Mouse (Mus musculus): ENCODE measurements around the gene Gpa33. TPM values are rescaled to one million over a fixed set of nuclear protein-coding genes. Genes with fewer than 3 reads are reported as not detected.

Gene Gpa33
- polyA plus RNA-seq, 1 experiment from 2014 or later, result not detected

- WGBS (ENCODE audit: insufficient replicate concordance), result 80% methylated on average over 7 of the region's 7 CpGs
- no peak for ATAC-seq (replicated peaks; ENCODE audit: insufficient number of reproducible peaks, low FRiP score, low TSS enrichment)
- Histone ChIP-seq H3K4me3 (ENCODE audit: low read depth, low read length) (no peak overlapping the region), H3K4me1 (ENCODE audit: control insufficient read depth, insufficient read depth, low read length) (0 out of 2 replicates have a peak, but pooled peaks cover 3% of the 10 kb centered on the region), H3K27me3 (ENCODE audit: control insufficient read depth, insufficient read depth, low read length) (no peaks in the 10 kb centered on the region), H3K36me3 (ENCODE audit: control insufficient read depth, insufficient read depth, low read length) (no peaks in the 10 kb centered on the region), H3K9me3 (replicated peaks; ENCODE audit: control insufficient read depth, low read length) (no peaks in the 10 kb centered on the region), H3K27ac (ENCODE audit: low read depth, low read length) (no peak overlapping the region), H3K4me2 (no peak overlapping the region), H3K9ac (ENCODE audit: low read depth, low read length) (no peak overlapping the region)
These were observed 51.5 kb downstream of the Gpa33 start for GRCm38 (mm10) chr1:166181510-166181909.

- H3K4me3 ChIP-seq (ENCODE audit: low read depth, low read length), result no peak overlapping the region
- no peaks in the 10 kb centered on the region for H3K36me3 ChIP-seq (ENCODE audit: control insufficient read depth, insufficient read depth, low read length)
- no peaks in the 10 kb centered on the region for H3K27me3 ChIP-seq (ENCODE audit: control insufficient read depth, insufficient read depth, low read length)
- no peak for ATAC-seq (replicated peaks; ENCODE audit: insufficient number of reproducible peaks, low FRiP score, low TSS enrichment)
- H3K4me1 ChIP-seq (ENCODE audit: control insufficient read depth, insufficient read depth, low read length), result 0 out of 2 replicates have a peak, but pooled peaks cover 3% of the 10 kb centered on the region
- H3K9ac ChIP-seq (ENCODE audit: low read depth, low read length), result no peak overlapping the region
- H3K27ac ChIP-seq (ENCODE audit: low read depth, low read length), result no peak overlapping the region
- 77% methylated on average over 10 of the region's 10 CpGs for WGBS (ENCODE audit: insufficient replicate concordance)
- H3K4me2 ChIP-seq, result no peak overlapping the region
- no peaks in the 10 kb centered on the region for H3K9me3 ChIP-seq (replicated peaks; ENCODE audit: control insufficient read depth, low read length)
These were observed 53.1 kb downstream of the Gpa33 start for GRCm38 (mm10) chr1:166182952-166183627.

DNA sequence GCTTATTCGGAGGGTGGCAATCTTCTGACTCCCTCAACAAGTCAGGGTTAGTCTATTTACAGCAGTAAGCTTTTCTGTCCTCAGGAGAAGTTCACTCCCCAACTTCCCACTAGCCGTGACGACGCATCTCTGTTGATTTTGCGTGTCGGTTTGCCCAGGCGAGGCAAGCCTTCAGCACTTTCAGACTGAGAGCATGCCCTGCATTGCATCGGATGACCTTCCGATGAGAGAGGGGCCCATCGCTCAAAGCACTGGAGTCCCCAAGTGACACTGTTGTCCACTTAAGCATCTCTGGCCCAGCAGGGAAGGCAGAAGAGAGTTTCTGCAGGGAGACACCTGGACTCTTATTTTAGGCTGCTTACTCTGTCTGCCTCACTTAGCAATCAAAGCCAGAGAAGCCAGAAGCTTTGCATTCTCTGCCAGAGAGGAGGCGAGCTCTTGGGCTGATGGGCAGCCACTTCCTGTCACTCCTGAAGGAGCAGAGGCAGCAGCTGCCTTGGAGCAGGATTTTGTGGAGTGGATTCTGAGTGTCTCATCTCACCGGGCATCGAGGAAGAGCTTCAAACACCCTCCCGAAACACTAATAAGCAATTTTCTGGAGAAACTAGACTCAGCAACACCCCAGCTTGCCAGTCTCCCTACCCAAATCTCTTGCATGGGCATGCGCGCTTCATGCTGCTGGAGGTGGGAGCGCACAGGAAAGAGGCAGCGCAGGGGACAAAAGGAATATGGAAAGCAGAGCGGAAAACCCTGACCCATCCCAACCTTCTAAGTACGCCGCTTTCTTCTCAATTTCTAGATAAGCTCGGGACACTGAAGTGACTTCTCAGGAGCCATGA, 54.6 kb downstream of the Gpa33 start:
- Histone ChIP-seq H3K9me3 (replicated peaks; ENCODE audit: control insufficient read depth, low read length) (no peaks in the 10 kb centered on the region), H3K4me3 (ENCODE audit: low read depth, low read length) (no peak overlapping the region), H3K27me3 (ENCODE audit: control insufficient read depth, insufficient read depth, low read length) (no peaks in the 10 kb centered on the region), H3K27ac (ENCODE audit: low read depth, low read length) (no peak overlapping the region), H3K4me2 (no peak overlapping the region), H3K36me3 (ENCODE audit: control insufficient read depth, insufficient read depth, low read length) (no peaks in the 10 kb centered on the region), H3K4me1 (ENCODE audit: control insufficient read depth, insufficient read depth, low read length) (0 out of 2 replicates have a peak, but pooled peaks cover 3% of the 10 kb centered on the region), H3K9ac (ENCODE audit: low read depth, low read length) (no peak overlapping the region)
- ATAC-seq (replicated peaks; ENCODE audit: insufficient number of reproducible peaks, low FRiP score, low TSS enrichment), result no peak
- 65% methylated on average over 22 of the region's 22 CpGs for WGBS (ENCODE audit: insufficient replicate concordance)

- 65% methylated on average over 5 of the region's 5 CpGs for WGBS (ENCODE audit: insufficient replicate concordance)
- no peak for ATAC-seq (replicated peaks; ENCODE audit: insufficient number of reproducible peaks, low FRiP score, low TSS enrichment)
- Histone ChIP-seq H3K9ac (ENCODE audit: low read depth, low read length) (no peak overlapping the region), H3K36me3 (ENCODE audit: control insufficient read depth, insufficient read depth, low read length) (no peaks in the 10 kb centered on the region), H3K27me3 (ENCODE audit: control insufficient read depth, insufficient read depth, low read length) (no peaks in the 10 kb centered on the region), H3K9me3 (replicated peaks; ENCODE audit: control insufficient read depth, low read length) (no peaks in the 10 kb centered on the region), H3K4me1 (ENCODE audit: control insufficient read depth, insufficient read depth, low read length) (0 out of 2 replicates have a peak, but pooled peaks cover 3% of the 10 kb centered on the region), H3K27ac (ENCODE audit: low read depth, low read length) (no peak overlapping the region), H3K4me3 (ENCODE audit: low read depth, low read length) (no peak overlapping the region), H3K4me2 (no peak overlapping the region)
These were observed 55.3 kb downstream of the Gpa33 start for GRCm38 (mm10) chr1:166185357-166185756.

- H3K4me3 ChIP-seq (ENCODE audit: low read depth, low read length), result no peak overlapping the region
- 82% methylated on average over 4 of the region's 4 CpGs for WGBS (ENCODE audit: insufficient replicate concordance)
These were observed 59.8 kb downstream of the Gpa33 start for GRCm38 (mm10) chr1:166189821-166190220.

GRCm38 (mm10) chr1:166204171-166204570, 74.1 kb downstream of the Gpa33 start:
- H3K4me1 ChIP-seq (ENCODE audit: control insufficient read depth, insufficient read depth, low read length), result no peaks in the 10 kb centered on the region
- no peaks in the 10 kb centered on the region for H3K9me3 ChIP-seq (replicated peaks; ENCODE audit: control insufficient read depth, low read length)
- H3K27ac ChIP-seq (ENCODE audit: low read depth, low read length), result no peak overlapping the region
- no peaks in the 10 kb centered on the region for H3K36me3 ChIP-seq (ENCODE audit: control insufficient read depth, insufficient read depth, low read length)
- ATAC-seq (replicated peaks; ENCODE audit: insufficient number of reproducible peaks, low FRiP score, low TSS enrichment), result no peak
- no peaks in the 10 kb centered on the region for H3K27me3 ChIP-seq (ENCODE audit: control insufficient read depth, insufficient read depth, low read length)
- WGBS (ENCODE audit: insufficient replicate concordance), result 48% methylated on average over 5 of the region's 5 CpGs
- H3K9ac ChIP-seq (ENCODE audit: low read depth, low read length), result no peak overlapping the region
- H3K4me3 ChIP-seq (ENCODE audit: low read depth, low read length), result no peak overlapping the region
- no peak overlapping the region for H3K4me2 ChIP-seq

More at GRCm38 (mm10) chr1:166189821-166190220, 59.8 kb downstream of the Gpa33 start:
- no peaks in the 10 kb centered on the region for H3K9me3 ChIP-seq (replicated peaks; ENCODE audit: control insufficient read depth, low read length)
- no peak overlapping the region for H3K27ac ChIP-seq (ENCODE audit: low read depth, low read length)
- H3K36me3 ChIP-seq (ENCODE audit: control insufficient read depth, insufficient read depth, low read length), result no peaks in the 10 kb centered on the region
- H3K4me1 ChIP-seq (ENCODE audit: control insufficient read depth, insufficient read depth, low read length), result no peaks in the 10 kb centered on the region
- H3K4me2 ChIP-seq, result no peak overlapping the region
- H3K9ac ChIP-seq (ENCODE audit: low read depth, low read length), result no peak overlapping the region
- no peak for ATAC-seq (replicated peaks; ENCODE audit: insufficient number of reproducible peaks, low FRiP score, low TSS enrichment)
- no peaks in the 10 kb centered on the region for H3K27me3 ChIP-seq (ENCODE audit: control insufficient read depth, insufficient read depth, low read length)

- Histone ChIP-seq H3K9me3 (replicated peaks; ENCODE audit: control insufficient read depth, low read length) (no peaks in the 10 kb centered on the region), H3K36me3 (ENCODE audit: control insufficient read depth, insufficient read depth, low read length) (no peaks in the 10 kb centered on the region), H3K4me2 (no peak overlapping the region), H3K27me3 (ENCODE audit: control insufficient read depth, insufficient read depth, low read length) (no peaks in the 10 kb centered on the region), H3K27ac (ENCODE audit: low read depth, low read length) (no peak overlapping the region), H3K9ac (ENCODE audit: low read depth, low read length) (no peak overlapping the region), H3K4me3 (ENCODE audit: low read depth, low read length) (no peak overlapping the region), H3K4me1 (ENCODE audit: control insufficient read depth, insufficient read depth, low read length) (no peaks in the 10 kb centered on the region)
- 64% methylated on average over 3 of the region's 3 CpGs for WGBS (ENCODE audit: insufficient replicate concordance)
- no peak for ATAC-seq (replicated peaks; ENCODE audit: insufficient number of reproducible peaks, low FRiP score, low TSS enrichment)
These were observed 75.1 kb downstream of the Gpa33 start for GRCm38 (mm10) chr1:166205159-166205558.

- 63% methylated on average over 6 of the region's 6 CpGs for WGBS (ENCODE audit: insufficient replicate concordance)
- H3K4me2 ChIP-seq, result no peak overlapping the region
- H3K27ac ChIP-seq (ENCODE audit: low read depth, low read length), result no peak overlapping the region
- no peaks in the 10 kb centered on the region for H3K9me3 ChIP-seq (replicated peaks; ENCODE audit: control insufficient read depth, low read length)
- H3K4me3 ChIP-seq (ENCODE audit: low read depth, low read length), result no peak overlapping the region
- H3K27me3 ChIP-seq (ENCODE audit: control insufficient read depth, insufficient read depth, low read length), result no peaks in the 10 kb centered on the region
- ATAC-seq (replicated peaks; ENCODE audit: insufficient number of reproducible peaks, low FRiP score, low TSS enrichment), result no peak
- no peak overlapping the region for H3K9ac ChIP-seq (ENCODE audit: low read depth, low read length)
- H3K4me1 ChIP-seq (ENCODE audit: control insufficient read depth, insufficient read depth, low read length), result no peaks in the 10 kb centered on the region
- no peaks in the 10 kb centered on the region for H3K36me3 ChIP-seq (ENCODE audit: control insufficient read depth, insufficient read depth, low read length)
These were observed 79.3 kb downstream of the Gpa33 start for GRCm38 (mm10) chr1:166209371-166209770.

Data from heart, embryonic 11.5 days (tissue).